Mouse (Mus musculus): ENCODE measurements around the gene Golim4. TPM values are rescaled to one million over a fixed set of nuclear protein-coding genes. Genes with fewer than 3 reads are reported as not detected.
"Not testable (repeated sequence)": the region's sequence is repeated elsewhere in the genome, so short reads cannot be mapped to it uniquely, and the experiment has no call there.

Golim4 gene
- total RNA-seq (2022), result 10 to 100 TPM; 20.8 to 27.6 (median 25.6) TPM

GRCm38 (mm10) chr3:75956551-75957302, at the start of gene Golim4:
Golim4 (minus strand) TSS chr3:75956949.
- DNase-seq (ENCODE audit: low spot score in 2 of 2), result peak; percentile 81 to 91

GRCm38 (mm10) chr3:76005621-76006020, 48.9 kb upstream of the Golim4 start:
- DNase-seq (ENCODE audit: low spot score in 2 of 2), result no peak

DNA sequence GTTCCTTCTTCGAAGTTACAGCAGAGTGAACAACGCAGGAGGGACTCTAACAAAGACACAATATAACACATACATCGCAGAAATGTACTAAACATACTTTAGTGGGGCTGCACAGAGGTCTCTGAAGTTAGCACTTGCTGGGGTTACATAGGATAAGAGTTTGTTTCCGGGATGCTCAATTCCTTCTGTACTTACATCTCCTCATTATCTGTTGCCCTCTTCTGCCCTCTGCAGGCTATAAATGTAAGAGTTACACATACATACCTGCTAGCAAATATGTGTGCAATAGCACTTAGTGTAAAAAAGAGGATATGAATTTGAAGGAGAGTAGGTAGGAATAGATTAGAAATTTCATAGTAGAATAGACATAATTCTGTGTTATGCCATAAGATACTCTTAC, 44.4 kb upstream of the Golim4 start:
- DNase-seq (ENCODE audit: low spot score in 2 of 2), result peak in 1 of 2 experiments; percentile 10

- no peak for DNase-seq (ENCODE audit: low spot score in 2 of 2)
These were observed 43.7 kb upstream of the Golim4 start for GRCm38 (mm10) chr3:76000481-76000880.

DNA sequence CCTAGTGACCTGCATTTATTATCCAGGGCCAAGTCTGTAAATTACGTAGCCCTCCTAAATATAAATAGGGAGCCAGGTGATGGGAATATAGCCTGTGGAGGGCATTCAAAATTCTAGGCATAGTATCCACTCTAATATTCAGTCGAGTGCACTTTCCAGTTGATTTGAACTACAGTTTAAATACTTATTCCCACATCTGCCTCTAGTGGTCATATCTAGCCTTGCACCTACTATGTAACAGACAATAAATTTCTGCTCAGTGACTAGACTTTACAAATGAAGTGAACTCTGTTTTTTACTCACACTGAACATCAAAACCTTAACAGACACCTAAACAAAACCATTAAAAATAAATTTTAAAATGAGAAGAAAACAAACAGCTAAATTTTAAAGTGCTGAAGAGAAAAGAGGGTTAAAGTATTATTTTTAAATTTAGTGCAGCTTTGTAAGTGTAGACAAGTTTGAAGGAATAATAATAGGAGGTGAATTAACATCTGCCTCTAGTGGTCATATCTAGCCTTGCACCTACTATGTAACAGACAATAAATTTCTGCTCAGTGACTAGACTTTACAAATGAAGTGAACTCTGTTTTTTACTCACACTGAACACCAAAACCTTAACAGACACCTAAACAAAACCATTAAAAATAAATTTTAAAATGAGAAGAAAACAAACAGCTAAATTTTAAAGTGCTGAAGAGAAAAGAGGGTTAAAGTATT, 24.4 kb upstream of the Golim4 start:
- not testable (repeated sequence) for DNase-seq (ENCODE audit: low spot score in 2 of 2)

DNA sequence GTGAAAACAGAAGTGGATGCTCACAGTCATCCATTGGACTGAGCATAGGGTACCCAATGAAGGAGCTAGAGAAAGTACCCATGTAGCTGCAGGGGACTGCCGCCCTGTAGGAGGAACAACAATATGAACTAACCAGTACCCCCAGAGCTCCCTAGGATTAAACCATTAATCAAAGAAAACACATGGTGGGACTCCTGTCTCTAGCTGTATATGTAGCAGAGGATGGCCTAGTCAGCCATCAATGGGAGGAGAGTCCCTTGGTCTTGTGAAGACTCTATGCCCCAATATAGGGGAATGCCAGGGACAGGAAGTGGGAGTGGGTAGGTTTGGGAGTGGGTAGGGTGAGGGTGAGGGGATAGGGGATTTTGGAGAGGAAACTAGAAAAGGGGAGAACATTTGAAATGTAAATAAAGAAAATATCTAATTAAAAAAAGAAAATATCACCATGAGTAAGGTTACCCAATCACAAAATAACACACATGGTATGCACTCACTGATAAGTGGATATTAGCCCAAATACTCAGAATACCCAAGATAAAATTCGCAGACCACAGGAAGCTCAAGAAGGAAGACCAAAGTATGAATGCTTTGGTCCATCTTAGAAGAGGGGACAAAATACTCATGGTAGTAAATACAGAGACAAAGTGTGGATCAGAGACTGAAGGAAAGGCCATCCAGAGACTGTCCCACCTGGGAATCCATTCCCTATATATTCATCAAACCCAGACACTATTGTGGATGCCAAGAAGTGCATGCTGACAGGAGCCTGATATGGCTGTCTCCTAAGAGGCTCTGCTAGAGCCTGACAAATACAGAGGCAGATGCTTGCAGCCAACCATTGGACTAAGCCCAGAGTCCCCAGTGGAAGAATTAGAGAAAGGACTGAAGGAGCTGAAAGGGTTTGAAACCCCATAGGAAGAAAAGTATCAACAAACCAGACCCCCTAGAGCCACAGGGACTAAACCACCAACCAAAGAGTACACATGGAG, 6.3 kb upstream of the Golim4 start:
- DNase-seq (ENCODE audit: low spot score in 2 of 2), result not testable (repeated sequence)

DNA sequence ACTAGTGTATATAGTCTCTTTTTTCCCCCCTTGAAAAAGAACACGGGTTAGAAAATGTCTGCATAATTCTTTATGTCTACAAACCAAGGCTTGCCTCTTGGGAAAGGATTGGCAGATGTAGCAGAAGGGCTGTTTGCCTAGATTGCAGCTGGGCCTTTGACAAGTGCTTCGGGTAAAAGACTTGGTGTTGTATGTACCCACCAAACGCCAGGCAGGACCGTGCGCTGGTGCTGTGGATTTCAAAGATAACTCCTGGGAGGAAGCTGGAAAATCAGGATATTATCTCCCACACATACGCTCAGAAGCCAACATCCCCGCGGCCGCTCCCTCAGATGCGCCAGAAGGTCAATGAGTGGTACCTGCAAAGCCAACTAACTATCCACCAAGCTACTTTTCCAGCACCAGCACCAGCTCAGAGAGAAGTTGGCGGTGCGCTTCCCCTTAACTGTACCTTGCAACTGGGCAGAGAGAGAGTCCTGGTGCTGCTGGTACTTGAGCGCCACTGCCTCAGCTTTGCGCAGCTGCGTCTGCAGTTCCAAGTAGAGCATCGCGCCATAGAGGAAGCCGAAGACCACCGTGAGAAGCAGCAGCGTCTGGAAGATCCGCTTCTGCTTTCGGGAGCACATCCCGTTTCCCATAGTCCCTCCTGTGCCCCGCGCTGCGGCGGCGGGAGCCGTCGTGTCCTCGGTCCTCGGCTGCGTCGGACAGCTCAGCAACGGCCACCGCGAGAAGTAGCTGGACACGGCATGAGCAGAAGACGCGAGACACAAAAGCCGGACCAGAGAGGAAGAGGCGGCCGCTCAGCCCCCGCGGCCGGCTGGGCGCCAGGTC, 873 bp downstream of the Golim4 start:
- DNase-seq (ENCODE audit: low spot score in 2 of 2), result peak; percentile 13

DNA sequence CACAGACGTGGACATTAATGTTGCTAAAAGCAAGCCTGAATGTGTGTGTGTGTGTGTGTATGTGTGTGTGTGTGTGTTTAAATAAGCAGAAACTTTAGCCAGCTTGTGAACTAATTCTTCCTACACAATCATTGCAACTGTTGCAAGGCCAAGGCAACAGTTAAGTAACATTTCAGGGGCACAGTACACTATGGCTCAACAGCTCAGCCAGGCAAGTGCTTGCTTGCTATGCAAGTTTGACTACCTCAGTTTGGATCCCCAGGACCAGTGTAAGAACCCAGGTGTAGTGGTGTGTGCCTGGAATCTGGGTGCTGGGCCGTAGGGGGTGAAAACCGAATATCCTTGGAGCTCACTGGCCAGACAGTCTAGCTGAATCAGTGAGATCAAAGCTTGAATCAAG, 2.6 kb downstream of the Golim4 start:
- DNase-seq (ENCODE audit: low spot score in 2 of 2), result no peak

DNA sequence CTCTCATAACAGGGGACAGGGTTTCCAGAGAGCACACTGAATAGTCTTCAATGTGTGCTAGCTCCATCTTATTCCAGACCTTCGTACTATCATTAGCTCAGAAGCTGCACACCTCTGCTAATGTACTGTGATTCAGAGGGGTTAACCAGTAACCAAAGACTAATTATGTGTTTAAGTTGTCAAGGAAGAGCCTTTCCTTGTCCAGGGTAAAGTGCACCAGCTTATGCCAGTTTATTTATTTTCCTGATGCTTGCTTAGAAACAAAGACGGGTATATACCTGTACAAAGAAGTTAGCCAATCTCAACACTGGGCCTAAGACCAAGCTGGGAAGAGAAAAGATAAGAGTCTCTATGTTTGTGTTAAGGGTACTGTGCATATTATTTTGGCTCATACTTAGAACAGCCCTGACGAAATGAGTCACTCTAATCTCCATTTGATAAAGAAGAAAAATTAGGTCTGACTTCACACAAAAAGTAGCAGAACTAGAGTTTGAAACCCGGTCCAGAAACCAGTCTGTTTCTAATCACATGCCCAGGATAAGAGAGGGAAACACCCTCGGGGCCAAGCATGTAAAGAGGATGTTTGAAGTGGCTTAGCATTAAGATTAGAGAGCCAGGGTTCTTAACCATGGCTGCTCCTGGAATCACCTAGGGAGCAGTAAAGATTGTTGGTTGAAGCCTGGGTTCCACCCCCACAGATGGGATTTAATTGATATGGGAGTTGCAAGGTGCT, 4.3 kb downstream of the Golim4 start:
- no peak for DNase-seq (ENCODE audit: low spot score in 2 of 2)

GRCm38 (mm10) chr3:75950897-75951296, 5.9 kb downstream of the Golim4 start:
- no peak for DNase-seq (ENCODE audit: low spot score in 2 of 2)

GRCm38 (mm10) chr3:75949358-75949757, 7.4 kb downstream of the Golim4 start:
- no peak for DNase-seq (ENCODE audit: low spot score in 2 of 2)

DNA sequence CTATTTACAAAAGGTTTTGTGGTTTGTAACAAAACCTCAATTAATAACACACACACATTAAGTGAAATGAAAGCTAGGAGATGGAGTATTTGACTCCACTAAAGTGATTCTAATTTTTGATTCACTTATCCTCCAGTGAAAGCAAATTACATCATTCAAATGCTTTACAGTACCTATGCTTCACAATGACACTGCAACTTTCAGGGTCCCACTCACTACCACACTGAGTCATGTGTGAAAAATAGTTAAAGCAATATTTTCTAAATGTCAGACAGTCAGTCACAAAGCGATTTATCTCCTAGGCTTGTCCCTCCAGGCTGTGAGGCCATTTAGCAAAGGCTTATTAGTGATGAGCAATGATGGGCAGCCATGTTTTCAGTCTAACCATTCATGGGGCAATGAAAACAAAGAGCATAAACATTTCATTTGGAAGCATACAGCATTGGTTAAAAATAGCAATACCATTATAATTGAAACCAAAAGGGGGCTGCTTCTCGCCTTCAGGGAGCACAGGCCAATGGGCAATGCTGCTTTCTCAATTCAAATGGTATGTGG, 8.1 kb downstream of the Golim4 start:
- no peak for DNase-seq (ENCODE audit: low spot score in 2 of 2)

DNA sequence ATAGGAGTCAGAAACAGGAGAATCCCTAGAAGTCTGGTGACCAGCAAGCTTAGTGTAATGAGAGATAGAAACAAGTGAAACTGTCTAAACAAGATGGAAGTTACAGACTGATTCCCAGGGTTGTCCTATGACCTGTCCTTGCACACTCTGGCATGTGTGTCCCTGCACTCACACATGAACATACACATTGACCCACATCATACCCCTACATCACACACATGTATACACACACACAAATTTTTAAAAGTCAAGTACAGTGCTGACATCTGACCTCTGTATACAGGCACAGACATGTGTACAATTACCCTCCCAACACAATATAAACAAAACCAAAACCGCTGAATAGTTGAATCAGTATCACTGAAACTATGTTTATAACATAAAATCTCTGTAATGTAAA, 8.7 kb downstream of the Golim4 start:
- no peak for DNase-seq (ENCODE audit: low spot score in 2 of 2)

DNA sequence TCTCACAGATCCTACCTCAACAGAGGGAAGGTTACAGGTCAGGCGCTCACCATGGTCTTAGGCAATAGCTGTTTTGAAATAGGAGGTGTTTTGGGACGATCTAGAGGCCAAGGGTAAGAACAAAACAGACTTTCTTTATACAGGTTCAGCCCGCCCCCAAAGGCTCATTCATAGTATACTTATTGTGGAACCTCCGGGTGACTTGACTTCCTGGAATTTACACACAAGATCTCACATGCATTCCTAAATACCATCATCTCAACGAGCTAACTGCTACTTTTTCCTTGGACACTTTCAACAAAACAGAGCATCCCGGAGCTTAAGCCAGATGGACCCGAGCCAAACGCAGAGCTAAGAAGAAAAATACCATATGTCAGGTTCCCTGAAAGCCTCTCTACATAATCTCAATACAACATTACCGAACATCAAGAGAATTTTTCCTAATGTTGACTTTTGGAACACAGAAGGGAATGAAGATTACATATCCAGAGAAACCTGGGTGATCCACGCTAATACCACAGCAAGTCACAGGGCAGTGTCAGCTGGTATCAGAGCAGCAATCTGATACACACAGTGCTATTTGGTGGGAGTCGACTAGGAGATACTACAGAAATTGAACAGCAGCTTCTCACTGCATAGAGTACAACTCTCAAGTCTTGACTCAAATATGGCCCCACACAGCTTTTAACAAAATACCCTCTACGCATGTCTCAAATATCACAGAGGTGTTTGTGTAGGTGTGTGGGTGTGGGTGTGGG, 14.3 kb downstream of the Golim4 start:
- peak in 1 of 2 experiments; percentile 15 for DNase-seq (ENCODE audit: low spot score in 2 of 2)

DNA sequence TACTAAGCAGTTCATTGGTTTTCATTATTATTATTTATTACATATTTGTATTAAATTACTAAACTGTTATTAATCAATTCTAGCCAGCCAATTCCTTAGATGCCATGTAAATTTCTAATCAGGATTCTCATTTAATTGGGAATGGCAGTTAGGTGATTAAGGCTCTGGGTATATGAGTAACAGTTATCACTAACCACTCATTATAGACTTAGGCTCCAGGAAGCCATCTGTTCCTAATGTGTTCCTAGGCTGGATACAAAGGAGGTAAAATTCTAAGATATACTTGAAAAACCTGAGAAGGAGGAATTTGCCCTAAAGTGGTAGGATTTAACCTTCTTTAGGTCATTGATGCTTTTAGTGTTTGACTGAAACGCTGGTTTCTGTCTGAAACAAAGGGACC, 14.9 kb downstream of the Golim4 start:
- DNase-seq (ENCODE audit: low spot score in 2 of 2), result no peak

DNA sequence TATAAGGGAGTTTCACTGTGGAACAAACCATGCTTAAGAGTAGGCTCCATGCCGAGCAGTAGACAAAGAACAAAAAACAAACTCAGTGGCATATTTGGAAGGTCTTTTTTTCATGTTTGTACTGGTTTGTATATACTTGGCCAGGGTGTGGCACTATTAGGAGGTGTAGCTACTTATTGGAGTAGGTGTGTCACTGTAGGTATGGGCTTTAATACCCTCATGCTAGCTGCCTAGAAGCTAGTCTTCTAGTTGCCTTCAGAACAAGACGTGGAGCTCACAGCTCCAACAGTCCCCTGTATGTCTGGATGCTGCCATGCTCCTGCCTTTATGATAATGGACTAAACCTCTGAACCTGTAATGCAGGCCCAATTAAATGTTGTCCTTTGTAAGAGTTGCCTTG, 20.6 kb downstream of the Golim4 start:
- DNase-seq (ENCODE audit: low spot score in 2 of 2), result no peak

DNA sequence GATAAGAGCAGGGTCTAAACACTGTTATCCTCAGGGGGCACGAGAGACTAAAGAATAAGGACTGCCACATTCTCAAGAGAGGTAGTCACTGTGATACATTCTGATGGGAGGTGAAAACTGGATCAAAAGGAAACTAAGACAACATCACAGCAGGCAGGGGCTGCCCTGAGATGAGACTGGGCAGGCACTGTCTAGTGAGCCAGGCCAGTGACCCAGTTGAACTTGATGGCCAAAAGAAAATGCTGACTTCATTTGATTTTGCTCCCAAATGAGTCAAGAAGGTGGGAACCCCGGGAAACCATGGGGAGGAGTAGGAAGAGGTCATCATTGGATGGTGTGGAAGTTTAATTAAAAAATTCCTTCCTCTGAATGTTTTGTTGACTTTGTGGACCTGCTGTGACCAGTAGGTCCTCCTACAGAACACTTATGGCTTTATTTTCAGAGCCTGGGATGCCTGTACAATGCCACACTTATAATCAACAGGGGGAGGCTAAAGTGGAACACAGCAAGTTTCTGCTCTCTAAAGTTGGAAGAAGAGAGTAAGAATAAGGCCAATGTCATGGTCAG, 26.0 kb downstream of the Golim4 start:
- no peak for DNase-seq (ENCODE audit: low spot score in 2 of 2)

DNA sequence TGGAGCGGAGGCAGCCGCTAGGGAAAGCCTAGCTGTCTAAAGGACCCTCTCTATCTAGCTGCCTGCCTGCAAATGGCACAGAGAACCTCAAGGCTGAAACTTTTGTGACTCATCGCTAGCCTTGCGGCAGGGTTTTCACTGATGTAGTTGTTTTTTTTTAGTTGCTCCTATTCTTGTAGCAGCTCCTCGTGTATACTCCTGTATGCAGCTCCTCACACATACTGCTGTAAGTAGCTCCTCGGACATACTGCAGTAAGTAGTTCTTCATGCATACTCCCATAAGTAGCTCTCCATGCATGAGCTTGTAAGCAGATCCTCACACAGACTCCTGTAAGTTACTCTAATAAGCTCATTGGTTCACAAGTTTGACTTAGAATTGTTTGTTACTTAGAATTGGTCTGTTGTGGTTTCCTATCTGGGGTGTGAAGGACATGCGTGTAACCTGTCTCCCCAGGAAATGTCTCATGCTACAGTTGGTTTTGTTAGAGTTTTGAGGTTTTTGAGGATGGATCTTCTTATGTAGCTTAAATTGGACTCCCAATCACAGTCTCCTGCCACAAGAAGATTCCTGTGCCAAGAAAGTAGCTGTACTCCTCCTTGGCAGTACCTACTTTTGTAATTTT, 26.7 kb downstream of the Golim4 start:
- DNase-seq (ENCODE audit: low spot score in 2 of 2), result peak in 1 of 2 experiments; percentile 7

Measured in left cerebral cortex, adult 8-10 months (tissue).